Mouse (Mus musculus) small intestine, adult 2 months (tissue): ENCODE data around the gene Rint1. TPM values are rescaled to one million over a fixed set of nuclear protein-coding genes. Genes with fewer than 3 reads are reported as not detected.
"Not testable (repeated sequence)": the region's sequence is repeated elsewhere in the genome, so short reads cannot be mapped to it uniquely, and the experiment has no call there.

Experiments used
- H3K27ac ChIP-seq: fragments of 200-500 bp; 2 replicates; pipeline ENCODE4 v1.5.1; 2012; ENCODE audit warnings: low read depth, low read length, control low read depth, inconsistent platforms; ENCODE audit not compliant: insufficient read depth
- H3K27me3 ChIP-seq: fragments of 200-500 bp; 2 replicates; pipeline ENCODE4 v1.6.1; 2012; ENCODE audit warnings: mild to moderate bottlenecking, moderate library complexity, low read length, inconsistent platforms; ENCODE audit not compliant: control insufficient read depth, insufficient read depth
- H3K36me3 ChIP-seq: fragments of 200-500 bp; 2 replicates; pipeline ENCODE4 v1.6.1; 2012; ENCODE audit warnings: mild to moderate bottlenecking, low read length, control low read depth, inconsistent platforms; ENCODE audit not compliant: control insufficient read depth, insufficient read depth
- H3K4me1 ChIP-seq: fragments of 200-500 bp; 2 replicates; pipeline ENCODE4 v1.6.1; 2012; ENCODE audit warnings: low read length, inconsistent platforms, mixed read lengths; ENCODE audit not compliant: control insufficient read depth, insufficient read depth, insufficient read length
- H3K4me3 ChIP-seq: fragments of 200-500 bp; 2 replicates; pipeline ENCODE4 v1.5.1; 2012; ENCODE audit warnings: low read depth, mild to moderate bottlenecking, control low read depth, inconsistent platforms, low read length, moderate library complexity
- CTCF ChIP-seq: fragments of 200-500 bp; IDR thresholded peaks from 2 replicates; pipeline ENCODE4 v1.5.1; 2012; ENCODE audit warnings: low read depth, mild to moderate bottlenecking, control low read depth, inconsistent platforms, low read length, moderate library complexity, mixed read lengths; ENCODE audit not compliant: insufficient replicate concordance, insufficient read length; ENCODE audit errors: extremely low read depth
- POLR2A ChIP-seq: fragments of 200-500 bp; IDR thresholded peaks from 2 replicates; pipeline ENCODE4 v1.6.1; 2012; ENCODE audit warnings: low read depth, mild to moderate bottlenecking, control low read depth, inconsistent platforms, low read length, moderate library complexity
- WGBS: fragments of 180-500 bp; shearing (Covaris S2); methylation state at CpG from one replicate; pipeline ENCODE4 v1.1.7; 2018; 5-methylcytosine and 5-hydroxymethylcytosine counted together
- polyA plus RNA-seq: library from polyadenylated mRNA; depleted of rRNA; stranded (reverse); fragments of >200 nt; gene quantifications from 2 replicates; pipeline ENCODE4 v1.2.3, GENCODE M21; 2012

The Rint1 gene
- polyA plus RNA-seq, 1 experiment = 3.9 TPM

GRCm38 (mm10) chr5:23826321-23827004, 39.0 kb downstream of the Rint1 start:
- TF ChIP-seq POLR2A (no peak), CTCF (peak; percentile 82; the same call in 1 of the 2 replicates)
- Histone ChIP-seq H3K4me1 (peaks cover 5% of the 10 kb centered on the region; the same call in 1 of the 2 replicates), H3K27me3 (peaks cover 8% of the 10 kb centered on the region; the same call in 1 of the 2 replicates), H3K4me3 (no peak overlapping the region), H3K27ac (no peak overlapping the region), H3K36me3 (no peaks in the 10 kb centered on the region)
- WGBS = 28% methylated on average over 11 of the region's 11 CpGs

- H3K36me3 ChIP-seq = no peaks in the 10 kb centered on the region
- no peak overlapping the region for H3K4me3 ChIP-seq
- TF ChIP-seq POLR2A (no peak), CTCF (no peak)
- WGBS = 40% methylated on average over 58 of the region's 58 CpGs
- peaks cover 5% of the 10 kb centered on the region; the same call in 1 of the 2 replicates for H3K4me1 ChIP-seq
- no peak overlapping the region for H3K27ac ChIP-seq
- peaks cover 8% of the 10 kb centered on the region; the same call in 1 of the 2 replicates for H3K27me3 ChIP-seq
Measured at GRCm38 (mm10) chr5:23830897-23831752, 43.6 kb downstream of the Rint1 start.

- WGBS = 37% methylated on average over 1 of the region's 1 CpGs
- H3K4me3 ChIP-seq, H3K4me1 ChIP-seq, H3K27ac ChIP-seq, H3K27me3 ChIP-seq: not testable (repeated sequence)
- H3K36me3 ChIP-seq = peaks cover 15% of the 10 kb centered on the region
Measured at GRCm38 (mm10) chr5:23835691-23836090, 48.2 kb downstream of the Rint1 start.

GRCm38 (mm10) chr5:23838158-23838557, 50.6 kb downstream of the Rint1 start:
- TF ChIP-seq POLR2A = no peak
- TF ChIP-seq CTCF = no peak

GRCm38 (mm10) chr5:23843674-23844530, 56.4 kb downstream of the Rint1 start, which contains the start of gene Tomm7:
Gene Tomm7 (minus strand): TSS chr5:23844161.
- Histone ChIP-seq H3K36me3 (peaks cover 12% of the 10 kb centered on the region), H3K4me1 (0 out of 2 replicates have a peak, but pooled peaks cover 3% of the 10 kb centered on the region), H3K27ac (peak within 1 kb of the TSS; percentile 72), H3K4me3 (peak within 1 kb of the TSS; percentile 97), H3K27me3 (no peaks in the 10 kb centered on the region)
- under 1% methylated on average over 44 of the region's 44 CpGs for WGBS
- no peak for TF ChIP-seq CTCF
- peak; percentile 43; the same call in 1 of the 2 replicates for TF ChIP-seq POLR2A

More at GRCm38 (mm10) chr5:23838158-23838557, 50.6 kb downstream of the Rint1 start:
- H3K27ac ChIP-seq = no peak overlapping the region
- H3K27me3 ChIP-seq = no peaks in the 10 kb centered on the region
- no peak overlapping the region for H3K4me3 ChIP-seq
- WGBS = 83% methylated on average over 7 of the region's 7 CpGs
- H3K36me3 ChIP-seq = peaks cover 18% of the 10 kb centered on the region
- 0 out of 2 replicates have a peak, but pooled peaks cover 3% of the 10 kb centered on the region for H3K4me1 ChIP-seq

GRCm38 (mm10) chr5:23844531-23844841, 57.0 kb downstream of the Rint1 start:
- Histone ChIP-seq H3K36me3 (peaks cover 8% of the 10 kb centered on the region), H3K27me3 (no peaks in the 10 kb centered on the region), H3K27ac (peak overlapping the region; percentile 72; the same call in 1 of the 2 replicates), H3K4me1 (0 out of 2 replicates have a peak, but pooled peaks cover 3% of the 10 kb centered on the region), H3K4me3 (peak overlapping the region; percentile 97)
- TF ChIP-seq CTCF (no peak), POLR2A (no peak)
- 6% methylated on average over 7 of the region's 7 CpGs for WGBS

GRCm38 (mm10) chr5:23845141-23845540, 57.6 kb downstream of the Rint1 start:
- WGBS = 83% methylated on average over 3 of the region's 3 CpGs
- H3K27ac ChIP-seq = no peak overlapping the region
- H3K36me3 ChIP-seq = peaks cover 3% of the 10 kb centered on the region; the same call in 1 of the 2 replicates
- no peak for TF ChIP-seq CTCF
- TF ChIP-seq POLR2A = no peak
- H3K4me1 ChIP-seq = 0 out of 2 replicates have a peak, but pooled peaks cover 3% of the 10 kb centered on the region
- no peaks in the 10 kb centered on the region for H3K27me3 ChIP-seq
- no peak overlapping the region for H3K4me3 ChIP-seq
